Comparison of ENCODE assay signal across 8 mouse cellular contexts in genomic region chr10:120851196-120851781, GRCm38 (mm10). TPM values are rescaled to one million over a fixed set of nuclear protein-coding genes. Genes with fewer than 3 reads are reported as not detected.
DNase-seq lines count a peak whose midpoint lies in the region; ATAC-seq and TF ChIP-seq lines count a peak whose summit lies in the region.

No protein-coding gene starts in this region.

- H3K27ac ChIP-seq in kidney, embryonic 16.5 days (ENCODE audit: low read length): peak overlapping the region; percentile 77
- no peak overlapping the region for H3K27ac ChIP-seq in forebrain, postnatal 0 days (ENCODE audit: low read depth, low read length)

- H3K4me3 ChIP-seq in kidney, embryonic 16.5 days (ENCODE audit: low read length): no peak overlapping the region
- no peak overlapping the region for H3K4me3 ChIP-seq in forebrain, postnatal 0 days (ENCODE audit: low read depth, low read length)

- WGBS in kidney, embryonic 16.5 days: 60% methylated on average over 9 of the region's 9 CpGs
- 27% methylated on average over 9 of the region's 9 CpGs for WGBS in forebrain, postnatal 0 days

- H3K4me2 ChIP-seq in kidney, embryonic 16.5 days (replicated peaks; ENCODE audit: low read depth, low read length): 0 out of 2 replicates have a peak overlapping the region, but pooled peaks have one; percentile 39
- H3K4me2 ChIP-seq in forebrain, postnatal 0 days (ENCODE audit: low read depth): peak overlapping the region; percentile 21; the same call in 1 of the 2 replicates

- H3K9ac ChIP-seq in kidney, embryonic 16.5 days (replicated peaks; ENCODE audit: low read length): no peak overlapping the region
- H3K9ac ChIP-seq in forebrain, postnatal 0 days: no peak overlapping the region

- ATAC-seq in kidney, embryonic 16.5 days (ENCODE audit: low FRiP score, low TSS enrichment): no peak
- no peak for ATAC-seq in forebrain, postnatal 0 days

- H3K9me3 ChIP-seq in kidney, embryonic 16.5 days (ENCODE audit: low read length): no peaks in the 10 kb centered on the region
- H3K9me3 ChIP-seq in forebrain, postnatal 0 days (ENCODE audit: low read length): no peaks in the 10 kb centered on the region

- H3K4me1 ChIP-seq in kidney, embryonic 16.5 days (ENCODE audit: insufficient read depth, low read length): peaks cover 25% of the 10 kb centered on the region
- H3K4me1 ChIP-seq in forebrain, postnatal 0 days (ENCODE audit: insufficient read depth): no peaks in the 10 kb centered on the region

- TF ChIP-seq CTCF in forebrain, postnatal 0 days (IDR thresholded peaks at IDR 0.05; ENCODE audit: low read depth): no peak

- no peaks in the 10 kb centered on the region for H3K36me3 ChIP-seq in kidney, embryonic 16.5 days (ENCODE audit: insufficient read depth, low read length)
- H3K36me3 ChIP-seq in forebrain, postnatal 0 days (ENCODE audit: insufficient read depth): no peaks in the 10 kb centered on the region

- DNase-seq in adrenal gland, postnatal 10 days: peak; percentile 49
- no peak for DNase-seq in adrenal gland, postnatal 4 days (ENCODE audit: low spot score in 2 of 2)
- no peak for DNase-seq in kidney, adult 9 months
- peak; percentile 52 to 53 for DNase-seq in adrenal gland, postnatal 36 days
- DNase-seq in forebrain, postnatal 0 days: peak; percentile 33
- DNase-seq in layer of hippocampus, postnatal 36 days: no peak
- DNase-seq in urinary bladder, adult 18-20 months (ENCODE audit: low spot score in 2 of 2): no peak

- H3K27me3 ChIP-seq in kidney, embryonic 16.5 days (ENCODE audit: insufficient read depth, low read length): no peaks in the 10 kb centered on the region
- no peaks in the 10 kb centered on the region; the same call in none of the 2 replicates for H3K27me3 ChIP-seq in forebrain, postnatal 0 days (ENCODE audit: insufficient read depth, low read length)

RNA-seq across cellular contexts. Expression of gene Msrb3, which starts 47.6 kb away (rescaled TPM):
- total RNA-seq in adrenal gland, postnatal 10 days (2021): 10 to 100 TPM; 34.2 to 38.0 TPM
- 10 to 100 TPM; 50.9 to 55.5 TPM for total RNA-seq in adrenal gland, postnatal 4 days (2021)
- polyA plus RNA-seq in kidney, embryonic 16.5 days (2015; fragmentation: Nextera tagmentation; extraction: Ambion mirVana): 8.7 and 11.6 TPM in 2 replicates
- 10 to 100 TPM; 47.1 to 68.1 TPM for total RNA-seq in adrenal gland, postnatal 36 days (2021)
- 3.2 and 6.1 TPM in 2 replicates for total RNA-seq in forebrain, postnatal 0 days (2014; rRNA removed)
- 0.67 and 1.5 TPM in 2 replicates for polyA plus RNA-seq in forebrain, postnatal 0 days (2015; fragmentation: Nextera tagmentation; extraction: Ambion mirVana)
- 1 to 10 TPM; 3.4 to 4.6 TPM for total RNA-seq in layer of hippocampus, postnatal 36 days (2021)

Comparison
In these comparisons a context has a peak if more than half of its experiments do, and no peak if none do; other contexts are left out.
1. DNase-seq: peak in adrenal gland, postnatal 10 days (single experiment), adrenal gland, postnatal 36 days (2 of 2) and forebrain, postnatal 0 days (single experiment); none in adrenal gland, postnatal 4 days (0 of 2), kidney, adult 9 months (single experiment), layer of hippocampus, postnatal 36 days (0 of 2) and urinary bladder, adult 18-20 months (0 of 2).